Mouse (Mus musculus) lung, postnatal 0 days (tissue): ENCODE data around the gene Vac14. TPM values are rescaled to one million over a fixed set of nuclear protein-coding genes. Genes with fewer than 3 reads are reported as not detected.

Source experiments
- ATAC-seq: fragments of 200-750 bp; cut with Nextera tagmentation; 2 replicates; pipeline ENCODE4 v1.8.0; 2017; ENCODE audit warnings: moderate library complexity
- DNase-seq: peaks from one replicate; pipeline ENCODE4 v3.0.0-alpha.2; 2016; ENCODE audit warnings: low spot score
- H3K27ac ChIP-seq: fragments of 300-500 bp; sonication (generic); 2 replicates; pipeline ENCODE4 v1.5.1; 2014; ENCODE audit warnings: antibody characterized with exemption, mild to moderate bottlenecking, low read length, mixed read lengths
- H3K27me3 ChIP-seq: fragments of 300-500 bp; sonication (generic); replicated peaks from 2 replicates; pipeline ENCODE4 v1.6.1; 2014; ENCODE audit warnings: low read length, mixed read lengths; ENCODE audit not compliant: insufficient read depth
- H3K36me3 ChIP-seq: fragments of 300-500 bp; sonication (generic); 2 replicates; pipeline ENCODE4 v1.6.1; 2014; ENCODE audit warnings: low read length, mixed read lengths; ENCODE audit not compliant: insufficient read depth
- H3K4me1 ChIP-seq: fragments of 300-500 bp; sonication (generic); 2 replicates; pipeline ENCODE4 v1.6.1; 2014; ENCODE audit warnings: antibody characterized with exemption, low read depth, low read length, mixed read lengths; ENCODE audit not compliant: insufficient read depth
- H3K4me2 ChIP-seq: fragments of 300-500 bp; sonication (generic); replicated peaks from 2 replicates; pipeline ENCODE4 v1.6.1; 2014; ENCODE audit warnings: low read depth, mild to moderate bottlenecking, low read length, moderate library complexity, mixed read lengths
- H3K4me3 ChIP-seq: fragments of 300-500 bp; sonication (generic); 2 replicates; pipeline ENCODE4 v1.5.1; 2014; ENCODE audit warnings: low read depth, low read length
- H3K9ac ChIP-seq: fragments of 300-500 bp; sonication (generic); replicated peaks from 2 replicates; pipeline ENCODE4 v1.6.1; 2014; ENCODE audit warnings: low read depth, mild to moderate bottlenecking
- H3K9me3 ChIP-seq: fragments of 300-500 bp; sonication (generic); 2 replicates; pipeline ENCODE4 v1.6.1; 2016; ENCODE audit warnings: low read length, mixed read lengths
- CTCF ChIP-seq: IDR thresholded peaks from 2 replicates; pipeline ENCODE4 v1.5.1; 2016; ENCODE audit warnings: antibody characterized with exemption, mild to moderate bottlenecking
- EP300 ChIP-seq: IDR thresholded peaks from 2 replicates; pipeline ENCODE4 v1.6.1; 2016; ENCODE audit warnings: antibody characterized with exemption, mild to moderate bottlenecking, control low read depth
- WGBS: fragments of 180-500 bp; shearing (Covaris S2); extraction: QIAGEN DNeasy Blood & Tissue Kit; methylation state at CpG from one replicate; pipeline ENCODE4 v1.1.7; 2014; 5-methylcytosine and 5-hydroxymethylcytosine counted together
- polyA plus RNA-seq: library from polyadenylated mRNA; unstranded; fragments of >200 nt; fragmentation: Nextera tagmentation; extraction: Ambion mirVana; gene quantifications from 2 replicates; pipeline ENCODE4 v1.2.1, GENCODE M21; 2015

The Vac14 gene
- polyA plus RNA-seq, 1 experiment from 2014 or later = 11.1 TPM

- no peak for TF ChIP-seq EP300
- TF ChIP-seq CTCF = no peak
- H3K9me3 ChIP-seq = no peaks in the 10 kb centered on the region
- H3K27ac ChIP-seq = no peak overlapping the region
- ATAC-seq = no peak
- no peak overlapping the region for H3K4me3 ChIP-seq
- H3K9ac ChIP-seq = no peak overlapping the region
- WGBS = 86% methylated on average over 3 of the region's 3 CpGs
- no peak overlapping the region for H3K4me2 ChIP-seq
- H3K4me1 ChIP-seq = peaks cover 24% of the 10 kb centered on the region
- no peaks in the 10 kb centered on the region for H3K36me3 ChIP-seq
- no peaks in the 10 kb centered on the region for H3K27me3 ChIP-seq
- no peak for DNase-seq
Measured at GRCm38 (mm10) chr8:110706288-110706870, 88.0 kb downstream of the Vac14 start.

- TF ChIP-seq EP300 = no peak
- TF ChIP-seq CTCF = no peak
- Histone ChIP-seq H3K9ac (no peak overlapping the region), H3K27ac (no peak overlapping the region), H3K4me1 (peaks cover 29% of the 10 kb centered on the region), H3K4me2 (no peak overlapping the region), H3K36me3 (no peaks in the 10 kb centered on the region), H3K27me3 (no peaks in the 10 kb centered on the region), H3K4me3 (no peak overlapping the region), H3K9me3 (no peaks in the 10 kb centered on the region)
- DNase-seq (no peak), ATAC-seq (no peak)
- 61% methylated on average over 11 of the region's 11 CpGs for WGBS
Measured at GRCm38 (mm10) chr8:110708429-110708828, 90.0 kb downstream of the Vac14 start.

GRCm38 (mm10) chr8:110710593-110710992 is 92.2 kb downstream of the Vac14 start:
- Histone ChIP-seq H3K4me1 (peaks cover 24% of the 10 kb centered on the region; the same call in 1 of the 2 replicates), H3K27me3 (no peaks in the 10 kb centered on the region), H3K4me3 (no peak overlapping the region), H3K36me3 (no peaks in the 10 kb centered on the region), H3K9me3 (no peaks in the 10 kb centered on the region), H3K9ac (no peak overlapping the region), H3K4me2 (no peak overlapping the region), H3K27ac (peak overlapping the region; percentile 78)
- DNase-seq (peak; percentile 67), ATAC-seq (peak; percentile 32)
- TF ChIP-seq EP300 (no peak), CTCF (no peak; the same call in 1 of the 2 replicates)
- 42% methylated on average over 3 of the region's 3 CpGs for WGBS

GRCm38 (mm10) chr8:110711271-110711934 is 93.0 kb downstream of the Vac14 start:
- ATAC-seq = peak; percentile 80
- H3K36me3 ChIP-seq = no peaks in the 10 kb centered on the region
- 49% methylated on average over 13 of the region's 13 CpGs for WGBS
- H3K4me2 ChIP-seq = no peak overlapping the region
- no peaks in the 10 kb centered on the region for H3K27me3 ChIP-seq
- H3K27ac ChIP-seq = peak overlapping the region; percentile 78
- peaks cover 28% of the 10 kb centered on the region; the same call in 1 of the 2 replicates for H3K4me1 ChIP-seq
- peak; percentile 83 for DNase-seq
- no peak overlapping the region for H3K4me3 ChIP-seq
- H3K9me3 ChIP-seq = no peaks in the 10 kb centered on the region
- no peak overlapping the region for H3K9ac ChIP-seq
- peak; percentile 64 for TF ChIP-seq CTCF
- TF ChIP-seq EP300 = no peak

GRCm38 (mm10) chr8:110713073-110713472 is 94.7 kb downstream of the Vac14 start:
- no peaks in the 10 kb centered on the region for H3K27me3 ChIP-seq
- H3K4me3 ChIP-seq = no peak overlapping the region
- no peak overlapping the region for H3K9ac ChIP-seq
- no peaks in the 10 kb centered on the region for H3K36me3 ChIP-seq
- TF ChIP-seq EP300 (no peak), CTCF (no peak)
- WGBS = 60% methylated on average over 7 of the region's 7 CpGs
- peaks cover 42% of the 10 kb centered on the region; the same call in 1 of the 2 replicates for H3K4me1 ChIP-seq
- DNase-seq = no peak
- no peak overlapping the region for H3K27ac ChIP-seq
- ATAC-seq = no peak
- H3K9me3 ChIP-seq = no peaks in the 10 kb centered on the region
- H3K4me2 ChIP-seq = no peak overlapping the region

GRCm38 (mm10) chr8:110714827-110715519 is 96.6 kb downstream of the Vac14 start:
- TF ChIP-seq CTCF = no peak
- no peak for TF ChIP-seq EP300
- H3K4me3 ChIP-seq = no peak overlapping the region

More at GRCm38 (mm10) chr8:110714827-110715519, 96.6 kb downstream of the Vac14 start:
- ATAC-seq = no peak
- no peaks in the 10 kb centered on the region for H3K9me3 ChIP-seq
- no peaks in the 10 kb centered on the region for H3K36me3 ChIP-seq
- no peak overlapping the region for H3K4me2 ChIP-seq
- H3K9ac ChIP-seq = no peak overlapping the region
- 83% methylated on average over 15 of the region's 15 CpGs for WGBS
- H3K27me3 ChIP-seq = no peaks in the 10 kb centered on the region
- peak overlapping the region; percentile 81; the same call in 1 of the 2 replicates for H3K27ac ChIP-seq
- no peak for DNase-seq
- H3K4me1 ChIP-seq = peaks cover 45% of the 10 kb centered on the region; the same call in 1 of the 2 replicates
